Mouse (Mus musculus) limb, embryonic 11.5 days (tissue): Measurements from ENCODE around the gene Ppm1b. TPM values are rescaled to one million over a fixed set of nuclear protein-coding genes. Genes with fewer than 3 reads are reported as not detected.
"Not testable (repeated sequence)": the region's sequence is repeated elsewhere in the genome, so short reads cannot be mapped to it uniquely, and the experiment has no call there.

Experiments used
- ATAC-seq: fragments of 200-750 bp; cut with Nextera tagmentation; 2 replicates; pipeline ENCODE4 v1.8.0; 2017; ENCODE audit warnings: low read depth; ENCODE audit not compliant: insufficient number of reproducible peaks, low FRiP score, low TSS enrichment
- DNase-seq: peaks from one replicate; pipeline ENCODE4 v3.0.0-alpha.2; 2015; ENCODE audit warnings: low spot score
- H3K27ac ChIP-seq: fragments of 300-500 bp; sonication (generic); replicated peaks from 2 replicates; pipeline ENCODE4 v1.5.1; 2014; ENCODE audit warnings: low read depth, mild to moderate bottlenecking, low read length
- H3K27me3 ChIP-seq: fragments of 300-500 bp; sonication (generic); 2 replicates; pipeline ENCODE4 v1.6.1; 2014; ENCODE audit warnings: mild to moderate bottlenecking, low read length, mixed read lengths; ENCODE audit not compliant: control insufficient read depth, insufficient read depth
- H3K36me3 ChIP-seq: fragments of 300-500 bp; sonication (generic); 2 replicates; pipeline ENCODE4 v1.6.1; 2014; ENCODE audit warnings: mild to moderate bottlenecking, low read length, moderate library complexity, mixed read lengths; ENCODE audit not compliant: control insufficient read depth, insufficient read depth
- H3K4me1 ChIP-seq: fragments of 300-500 bp; sonication (generic); 2 replicates; pipeline ENCODE4 v1.6.1; 2014; ENCODE audit warnings: low read length, mixed read lengths; ENCODE audit not compliant: control insufficient read depth, insufficient read depth
- H3K4me2 ChIP-seq: fragments of 300-500 bp; sonication (generic); 2 replicates; pipeline ENCODE4 v1.6.1; 2014; ENCODE audit warnings: low read depth, mild to moderate bottlenecking, moderate library complexity; ENCODE audit not compliant: severe bottlenecking
- H3K4me3 ChIP-seq: fragments of 300-500 bp; sonication (generic); 2 replicates; pipeline ENCODE4 v1.5.1; 2014; ENCODE audit warnings: low read depth, low read length
- H3K9ac ChIP-seq: fragments of 300-500 bp; sonication (generic); 2 replicates; pipeline ENCODE4 v1.6.1; 2014; ENCODE audit warnings: mild to moderate bottlenecking, low read length
- H3K9me3 ChIP-seq: fragments of 300-500 bp; sonication (generic); 2 replicates; pipeline ENCODE4 v1.6.1; 2016; ENCODE audit warnings: low read length; ENCODE audit not compliant: control insufficient read depth
- WGBS: fragments of 180-500 bp; shearing (Covaris S2); extraction: QIAGEN DNeasy Blood & Tissue Kit; methylation state at CpG from one replicate; pipeline ENCODE4 v1.1.7; 2014; 5-methylcytosine and 5-hydroxymethylcytosine counted together
- polyA plus RNA-seq: library from polyadenylated mRNA; unstranded; fragments of >200 nt; fragmentation: Nextera tagmentation; extraction: Ambion mirVana; gene quantifications from 2 replicates; pipeline ENCODE4 v1.2.1, GENCODE M21; 2014

The Ppm1b gene
- 81.6 and 87.4 TPM in 2 replicates for polyA plus RNA-seq

- 0 out of 2 replicates have a peak, but pooled peaks cover 3% of the 10 kb centered on the region for H3K4me1 ChIP-seq
Measured at GRCm38 (mm10) chr17:84956441-84956840, at the start of gene Ppm1b. Ppm1b (plus strand) TSS chr17:84956741.

DNA sequence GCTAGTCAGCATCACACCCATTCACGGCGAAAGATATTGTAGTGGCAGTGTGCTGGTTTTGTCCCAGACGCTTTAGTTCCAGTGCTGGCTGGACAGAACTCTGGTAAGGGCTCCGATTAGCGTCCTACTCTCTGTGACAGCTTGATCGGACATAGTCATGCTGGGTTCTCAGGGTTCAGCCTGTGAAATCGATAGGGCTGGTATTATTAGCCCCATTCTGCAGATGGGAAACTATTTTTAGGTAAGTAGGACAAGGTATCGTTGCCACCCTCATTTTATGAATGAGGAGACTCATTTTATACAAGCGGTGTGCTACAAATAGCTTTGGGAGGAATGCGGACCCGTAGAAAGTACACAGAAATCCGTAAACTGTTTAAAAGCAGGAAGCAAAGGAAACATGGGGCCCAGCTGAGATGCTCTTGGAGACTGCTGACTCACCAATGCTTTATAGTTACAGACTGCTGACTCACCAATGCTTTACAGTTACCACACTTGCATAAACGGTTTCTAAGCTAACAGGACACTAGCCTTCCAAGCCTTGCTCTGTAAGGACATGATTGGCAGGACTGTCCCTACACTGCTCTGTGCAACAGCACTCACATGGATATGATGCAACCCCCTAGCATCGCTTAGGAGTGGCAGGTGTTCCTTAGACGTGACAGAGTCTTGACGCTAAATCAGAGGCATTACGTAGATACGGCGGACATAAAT, 34.7 kb upstream of the Ppm1b start:
- ATAC-seq: no peak
- DNase-seq: no peak
- Histone ChIP-seq H3K4me3 (no peak overlapping the region), H3K9me3 (no peaks in the 10 kb centered on the region), H3K9ac (no peak overlapping the region), H3K27ac (no peak overlapping the region), H3K4me1 (no peaks in the 10 kb centered on the region), H3K4me2 (no peak overlapping the region), H3K36me3 (no peaks in the 10 kb centered on the region), H3K27me3 (no peaks in the 10 kb centered on the region)
- 90% methylated on average over 19 of the region's 19 CpGs for WGBS

More at GRCm38 (mm10) chr17:84956441-84956840, at the start of gene Ppm1b:
- no peaks in the 10 kb centered on the region for H3K36me3 ChIP-seq
- H3K27me3 ChIP-seq: no peaks in the 10 kb centered on the region
- 32% methylated on average over 9 of the region's 9 CpGs for WGBS
- H3K27ac ChIP-seq: peak within 1 kb of the TSS; percentile 38
- ATAC-seq (no peak), DNase-seq (peak; percentile 27)
- H3K4me3 ChIP-seq: peak within 1 kb of the TSS; percentile 91
- peak within 1 kb of the TSS; percentile 60 for H3K4me2 ChIP-seq
- peak within 1 kb of the TSS; percentile 43 for H3K9ac ChIP-seq
- H3K9me3 ChIP-seq: no peaks in the 10 kb centered on the region

DNA sequence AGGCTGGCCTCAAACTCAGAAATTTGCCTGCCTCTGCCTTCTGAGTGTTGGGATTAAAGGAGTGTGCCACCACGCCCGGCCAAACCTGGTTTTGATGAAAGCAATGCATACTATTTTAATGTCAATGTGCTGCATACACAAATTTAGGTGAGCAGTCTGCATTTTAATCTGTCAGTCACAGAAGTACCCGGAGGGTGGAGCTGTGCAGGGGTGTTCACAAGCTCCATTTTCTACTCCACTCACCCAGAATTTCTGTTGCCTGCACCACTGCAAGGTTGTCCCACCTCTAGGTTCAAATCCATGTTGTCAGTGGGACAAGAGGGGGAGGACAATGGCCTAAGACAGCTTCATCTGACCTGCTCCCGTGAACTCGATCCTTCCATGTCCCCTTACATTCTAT, 31.8 kb upstream of the Ppm1b start:
- ATAC-seq (no peak), DNase-seq (no peak)
- Histone ChIP-seq H3K27me3 (no peaks in the 10 kb centered on the region), H3K9ac (no peak overlapping the region), H3K4me2 (no peak overlapping the region), H3K4me3 (no peak overlapping the region), H3K9me3 (no peaks in the 10 kb centered on the region), H3K36me3 (no peaks in the 10 kb centered on the region), H3K27ac (no peak overlapping the region), H3K4me1 (no peaks in the 10 kb centered on the region)
- WGBS: 86% methylated on average over 5 of the region's 5 CpGs

DNA sequence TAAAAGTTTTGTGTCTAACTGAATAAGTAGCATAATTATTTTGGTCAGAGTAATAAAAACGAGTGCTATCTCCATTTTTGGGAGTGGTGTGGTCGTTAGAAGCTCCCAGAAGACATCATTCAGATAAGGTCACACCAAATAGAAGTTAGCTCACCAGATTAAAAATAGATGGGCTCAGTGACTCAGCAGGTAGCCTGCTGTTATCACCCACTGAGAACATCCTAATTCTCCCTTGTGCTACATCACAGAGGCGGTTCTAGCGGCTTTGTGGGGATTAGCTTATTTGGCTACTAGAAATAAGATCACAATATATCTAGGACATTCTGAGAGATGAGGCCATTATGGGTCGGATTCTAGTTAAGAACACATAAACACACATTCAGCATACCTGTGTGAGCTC, 30.3 kb upstream of the Ppm1b start:
- WGBS: 55% methylated on average over 5 of the region's 5 CpGs
- Histone ChIP-seq H3K27me3 (no peaks in the 10 kb centered on the region), H3K4me2 (no peak overlapping the region), H3K27ac (no peak overlapping the region), H3K9me3 (no peaks in the 10 kb centered on the region), H3K9ac (no peak overlapping the region), H3K36me3 (no peaks in the 10 kb centered on the region), H3K4me3 (no peak overlapping the region), H3K4me1 (no peaks in the 10 kb centered on the region)
- DNase-seq: no peak
- ATAC-seq: no peak

- no peaks in the 10 kb centered on the region for H3K27me3 ChIP-seq
- no peaks in the 10 kb centered on the region for H3K9me3 ChIP-seq
- ATAC-seq (no peak), DNase-seq (no peak)
- no peaks in the 10 kb centered on the region for H3K36me3 ChIP-seq
- no peaks in the 10 kb centered on the region for H3K4me1 ChIP-seq
- no peak overlapping the region for H3K4me2 ChIP-seq
- H3K27ac ChIP-seq: no peak overlapping the region
- 65% methylated on average over 5 of the region's 5 CpGs for WGBS
- no peak overlapping the region for H3K4me3 ChIP-seq
- no peak overlapping the region for H3K9ac ChIP-seq
Measured at GRCm38 (mm10) chr17:84927580-84927979, 29.0 kb upstream of the Ppm1b start.

- Histone ChIP-seq H3K4me1 (no peaks in the 10 kb centered on the region), H3K4me2 (no peak overlapping the region), H3K36me3 (no peaks in the 10 kb centered on the region), H3K9me3 (no peaks in the 10 kb centered on the region), H3K9ac (no peak overlapping the region), H3K27ac (no peak overlapping the region), H3K4me3 (no peak overlapping the region), H3K27me3 (no peaks in the 10 kb centered on the region)
- ATAC-seq: no peak
- WGBS: 93% methylated on average over 7 of the region's 7 CpGs
- DNase-seq: no peak
Measured at GRCm38 (mm10) chr17:84932943-84933342, 23.6 kb upstream of the Ppm1b start.

GRCm38 (mm10) chr17:84933968-84934367, 22.6 kb upstream of the Ppm1b start:
- 73% methylated on average over 5 of the region's 5 CpGs for WGBS
- Histone ChIP-seq H3K4me1 (no peaks in the 10 kb centered on the region), H3K27me3 (no peaks in the 10 kb centered on the region), H3K4me3 (no peak overlapping the region), H3K36me3 (no peaks in the 10 kb centered on the region), H3K4me2 (no peak overlapping the region), H3K27ac (no peak overlapping the region), H3K9ac (no peak overlapping the region), H3K9me3 (no peaks in the 10 kb centered on the region)
- no peak for ATAC-seq
- no peak for DNase-seq

GRCm38 (mm10) chr17:84935620-84936019, 20.9 kb upstream of the Ppm1b start:
- DNase-seq, ATAC-seq, H3K4me2 ChIP-seq, H3K36me3 ChIP-seq, H3K4me3 ChIP-seq, H3K27me3 ChIP-seq, H3K9me3 ChIP-seq, H3K9ac ChIP-seq, H3K4me1 ChIP-seq, H3K27ac ChIP-seq: not testable (repeated sequence)
- 55% methylated on average over 4 of the region's 4 CpGs for WGBS

GRCm38 (mm10) chr17:84936301-84936700, 20.2 kb upstream of the Ppm1b start:
- Histone ChIP-seq H3K9me3 (no peaks in the 10 kb centered on the region), H3K4me2 (no peak overlapping the region), H3K4me3 (no peak overlapping the region), H3K27me3 (no peaks in the 10 kb centered on the region), H3K36me3 (no peaks in the 10 kb centered on the region), H3K4me1 (no peaks in the 10 kb centered on the region), H3K27ac (no peak overlapping the region), H3K9ac (no peak overlapping the region)
- DNase-seq (no peak), ATAC-seq (no peak)
- 40% methylated on average over 9 of the region's 9 CpGs for WGBS
